Mouse (Mus musculus): ENCODE data around the gene Olfr65.

The Olfr65 gene

DNA sequence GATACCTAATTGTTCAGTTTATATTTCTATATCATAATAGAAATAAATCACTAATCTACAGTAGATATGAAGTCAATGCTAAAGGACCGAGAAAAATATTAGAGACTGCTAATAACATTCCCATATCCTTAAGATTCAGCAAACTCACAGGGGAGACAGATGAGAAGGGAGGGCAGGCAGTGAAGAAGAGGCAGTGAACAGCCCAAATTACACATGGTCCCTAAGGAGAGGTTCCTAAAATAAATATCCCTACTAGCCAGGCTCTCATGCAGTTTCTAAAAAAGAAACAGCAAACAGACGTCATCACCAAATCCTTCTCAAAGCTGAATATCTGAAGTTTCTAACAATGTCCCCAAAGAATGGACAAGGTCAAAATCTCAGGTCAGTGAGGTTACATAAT lies at the start of gene Olfr65:
Olfr65 (plus strand) TSS at position 301 of the 400 bp plus-strand sequence.
- no peak for DNase-seq (ENCODE audit: low read depth)

DNA sequence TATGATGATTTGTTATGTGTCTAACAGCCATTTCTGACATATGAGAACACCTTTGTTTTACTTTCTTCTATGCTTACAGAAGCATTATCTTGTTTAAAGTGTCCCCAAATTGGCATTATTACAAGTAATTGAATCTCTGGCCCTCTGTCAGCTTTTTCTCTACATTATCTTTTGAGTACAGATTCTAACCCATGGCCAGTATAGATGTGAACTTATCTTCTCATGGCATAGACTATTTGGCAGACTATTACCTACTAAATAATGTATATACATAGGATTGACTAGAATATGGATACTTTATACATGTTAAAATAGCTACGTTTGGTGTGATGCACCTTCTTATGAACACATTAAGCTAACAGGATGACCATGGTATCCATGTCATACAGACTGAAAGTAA lies 48.6 kb upstream of the Olfr65 start:
- DNase-seq (ENCODE audit: low read depth) = no peak

DNA sequence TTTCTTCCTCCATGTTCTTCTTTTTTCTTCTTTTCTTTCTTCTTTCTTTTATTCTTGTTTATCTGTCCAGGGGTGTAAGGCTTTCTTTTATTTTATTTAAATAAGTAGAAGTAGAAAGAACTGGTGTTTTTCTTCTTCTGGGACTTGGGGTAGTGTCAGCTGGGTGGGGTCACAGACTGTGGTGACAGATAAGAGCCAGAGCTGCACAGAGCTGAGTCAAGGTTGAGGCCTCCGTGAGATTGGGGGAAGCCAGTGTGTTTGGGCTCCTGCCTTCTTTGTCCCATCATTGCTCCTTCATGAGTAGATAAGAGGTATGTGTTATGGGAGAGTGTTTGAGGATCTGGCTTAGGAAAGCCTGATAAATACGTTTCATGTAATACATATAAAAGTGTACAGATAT lies 44.2 kb upstream of the Olfr65 start:
- DNase-seq (ENCODE audit: low read depth) = peak; percentile 69

DNA sequence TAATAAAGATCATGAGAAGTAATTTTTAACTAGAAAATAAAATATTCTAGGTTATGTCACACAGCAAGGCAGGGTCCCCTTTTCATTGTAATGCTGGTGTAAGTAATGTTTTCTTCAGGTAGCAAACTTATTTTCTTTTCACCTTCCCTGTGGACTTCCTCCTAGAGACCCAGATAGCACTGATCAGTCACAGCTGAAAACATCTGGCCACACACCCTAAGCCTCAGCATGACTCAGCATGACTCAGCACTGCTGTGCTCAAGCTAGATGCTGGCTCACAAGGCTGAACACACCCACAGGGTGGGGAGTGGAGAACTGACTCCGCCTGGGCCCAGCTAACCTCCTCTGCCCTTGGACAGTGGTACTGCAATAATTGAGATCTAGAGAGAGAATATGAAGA lies 42.4 kb upstream of the Olfr65 start:
- peak; percentile 96 for DNase-seq (ENCODE audit: low read depth)

DNA sequence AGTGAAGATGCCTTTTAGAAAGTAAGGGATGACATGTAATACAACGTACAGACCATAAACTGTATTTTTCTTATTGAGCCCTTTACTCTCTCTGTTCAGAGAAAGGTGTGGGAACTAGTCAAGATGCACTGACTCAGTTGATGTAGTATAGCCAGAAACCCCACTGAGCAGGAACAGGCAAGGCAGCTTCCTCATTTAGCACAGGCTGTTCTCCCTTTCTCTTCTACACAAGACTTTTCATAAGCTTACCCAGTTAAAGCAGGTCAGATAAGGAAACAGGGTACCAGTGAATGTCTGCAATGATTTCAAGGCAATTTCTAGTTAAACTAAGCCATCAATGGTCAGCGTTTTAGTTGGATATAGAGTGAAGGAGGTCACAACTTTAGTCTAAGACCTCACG lies 41.8 kb upstream of the Olfr65 start:
- peak; percentile 35 for DNase-seq (ENCODE audit: low read depth)

DNA sequence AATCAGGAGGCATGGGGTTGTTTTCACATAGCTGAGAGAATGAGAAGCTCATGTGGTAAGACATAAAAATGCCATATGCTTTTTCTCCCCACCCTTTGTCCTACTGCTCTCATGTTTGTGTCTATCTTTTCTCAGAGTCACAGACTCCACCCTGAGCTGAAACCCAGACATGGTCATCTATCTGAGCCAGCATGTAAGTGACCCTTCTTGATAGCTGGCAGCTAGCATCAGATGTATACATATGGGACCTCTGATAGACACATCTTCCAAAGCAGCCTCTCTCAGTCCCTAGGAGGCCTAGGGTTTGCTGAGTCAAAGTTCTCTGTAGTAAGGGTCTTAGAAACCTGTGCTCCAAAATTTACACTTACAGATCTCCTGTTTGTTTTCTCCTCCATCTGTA lies 37.6 kb upstream of the Olfr65 start:
- no peak for DNase-seq (ENCODE audit: low read depth)

DNA sequence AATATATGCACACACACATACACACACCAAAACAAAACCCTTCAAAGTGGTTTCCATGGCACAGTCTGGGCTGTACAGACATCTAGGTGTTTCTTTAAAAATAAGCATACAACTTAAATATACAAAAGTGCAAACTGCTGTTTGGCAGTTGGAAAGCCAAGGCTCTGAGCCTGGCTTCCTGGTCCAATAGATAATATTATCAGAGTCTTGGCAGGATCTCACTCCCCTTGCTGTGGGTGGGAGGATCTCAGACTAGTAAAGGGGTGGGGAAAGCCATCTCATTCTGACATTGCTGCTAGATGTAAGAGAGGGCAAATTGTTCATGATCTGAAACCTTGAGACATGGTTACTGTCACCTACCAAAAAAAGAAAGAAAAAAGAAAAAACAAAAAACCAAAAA lies 32.6 kb upstream of the Olfr65 start:
- peak; percentile 55 for DNase-seq (ENCODE audit: low read depth)

DNA sequence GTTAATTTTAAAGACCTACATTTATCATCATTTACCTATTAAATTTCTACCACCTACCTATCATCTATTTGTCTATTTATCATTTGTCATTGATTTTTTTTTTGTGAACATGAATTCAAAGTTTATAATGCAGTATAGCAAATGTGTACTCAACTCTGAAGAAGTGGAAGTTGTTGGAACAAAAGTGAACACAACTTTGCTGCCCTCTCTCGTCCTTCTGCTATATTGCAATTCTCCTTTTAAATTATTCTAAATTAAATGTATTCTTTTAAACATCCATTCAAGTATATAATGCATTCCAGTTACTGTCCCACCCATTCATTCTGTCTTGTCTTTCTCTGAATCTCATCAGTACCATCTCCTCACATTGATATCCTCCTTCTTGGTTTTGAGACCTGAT lies 30.2 kb upstream of the Olfr65 start:
- DNase-seq (ENCODE audit: low read depth) = peak; percentile 65

DNA sequence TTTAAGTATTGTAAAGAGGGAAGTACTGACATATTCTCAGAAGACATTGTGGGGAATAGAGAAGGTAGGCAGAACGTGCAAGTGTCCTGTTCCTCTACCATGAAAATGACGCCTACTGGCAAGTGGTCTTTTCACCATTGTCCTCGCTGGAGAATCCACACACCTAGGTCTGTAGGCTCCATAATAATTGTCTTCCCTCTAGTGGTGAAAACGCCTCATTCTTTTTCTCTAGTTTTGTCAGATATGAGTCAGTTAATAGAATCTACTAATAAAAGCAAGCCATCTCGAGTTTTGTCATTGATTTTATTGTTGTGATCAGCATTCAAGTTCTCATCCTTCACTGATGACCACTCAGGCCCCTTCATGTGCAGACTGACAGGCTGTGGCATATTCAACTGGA lies 28.8 kb upstream of the Olfr65 start:
- DNase-seq (ENCODE audit: low read depth) = peak; percentile 44

DNA sequence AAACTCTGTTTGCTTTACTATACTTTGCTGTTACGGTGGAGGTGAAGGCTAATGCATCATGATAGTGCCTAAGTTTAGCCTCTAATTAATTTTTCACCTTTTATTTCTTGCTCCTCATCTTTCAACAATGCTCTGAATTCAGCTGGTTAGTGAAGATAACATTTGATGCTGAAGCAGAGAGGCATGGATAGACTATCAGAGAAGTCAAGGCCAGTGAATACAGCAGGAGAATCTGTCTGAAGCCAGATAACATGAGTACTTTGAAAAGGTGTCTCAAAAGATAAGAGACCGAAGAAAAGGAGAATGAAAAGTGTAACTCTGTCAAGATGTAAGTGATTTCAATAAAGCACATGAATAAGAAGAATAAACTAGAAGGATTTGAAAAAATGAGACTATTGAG lies 26.2 kb upstream of the Olfr65 start:
- DNase-seq (ENCODE audit: low read depth) = no peak

DNA sequence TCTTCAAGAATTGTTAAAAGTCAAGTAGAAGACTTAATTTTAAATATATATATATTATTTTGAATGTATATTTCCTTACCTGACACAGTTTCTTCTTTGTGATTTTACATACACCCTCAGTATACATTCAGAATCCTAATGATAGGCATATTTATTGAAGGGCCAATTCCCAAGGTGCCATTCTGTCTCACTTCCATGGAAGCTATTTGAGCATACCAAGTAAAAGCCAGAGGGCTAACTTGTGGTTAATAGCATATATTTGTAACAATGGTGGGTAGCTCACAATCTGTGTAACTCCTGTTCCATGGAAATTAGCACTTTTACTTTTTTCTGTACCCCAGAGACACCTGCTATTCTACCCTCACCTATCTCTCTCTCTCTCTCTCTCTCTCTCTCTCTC lies 17.1 kb upstream of the Olfr65 start, which contains the start of gene Olfr66:
Olfr66 (minus strand) TSS at position 101 of the 400 bp plus-strand sequence.
- no peak for DNase-seq (ENCODE audit: low read depth)

DNA sequence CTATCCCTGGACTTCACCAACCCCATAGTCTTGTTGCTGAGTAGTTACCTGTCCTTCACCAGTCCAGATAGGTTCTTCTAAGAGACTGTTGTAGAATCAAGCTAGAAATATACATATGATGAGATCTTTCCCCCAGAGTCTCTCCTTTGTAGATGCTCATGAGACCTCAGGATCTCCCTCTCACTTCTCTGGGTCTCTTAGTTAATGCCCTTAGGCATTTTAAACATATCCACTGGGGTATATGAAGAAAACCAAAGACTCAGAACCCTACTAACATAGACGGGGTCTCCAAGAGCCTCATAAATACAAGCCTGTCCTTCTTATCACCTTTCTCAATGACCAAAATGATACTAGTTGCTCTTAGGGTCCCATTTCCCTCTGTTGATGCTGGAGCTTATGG lies 8.9 kb upstream of the Olfr65 start, which contains the start of gene Olfr64:
Olfr64 (minus strand) TSS at position 101 of the 400 bp plus-strand sequence.
- no peak for DNase-seq (ENCODE audit: low read depth)

DNA sequence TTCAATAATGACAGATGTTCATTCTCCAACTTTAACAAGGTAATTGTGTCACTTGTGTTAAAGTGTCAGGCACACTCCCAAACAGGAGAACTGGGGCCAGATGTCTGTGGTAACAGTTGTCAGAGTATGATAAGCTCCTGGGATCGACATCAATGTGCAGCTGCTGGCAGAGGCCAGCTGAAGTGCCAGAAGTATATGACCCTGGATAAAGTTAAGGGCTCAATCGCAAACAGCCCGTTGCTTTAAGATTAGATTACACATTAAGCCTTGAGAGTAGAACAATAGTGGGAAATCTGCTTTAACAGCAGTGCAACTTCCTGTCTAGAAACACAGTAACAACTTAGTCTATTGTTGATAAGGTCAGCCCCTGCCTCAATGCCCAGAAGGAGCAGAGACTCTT lies 6.8 kb downstream of the Olfr65 start:
- peak; percentile 92 for DNase-seq (ENCODE audit: low read depth)

DNA sequence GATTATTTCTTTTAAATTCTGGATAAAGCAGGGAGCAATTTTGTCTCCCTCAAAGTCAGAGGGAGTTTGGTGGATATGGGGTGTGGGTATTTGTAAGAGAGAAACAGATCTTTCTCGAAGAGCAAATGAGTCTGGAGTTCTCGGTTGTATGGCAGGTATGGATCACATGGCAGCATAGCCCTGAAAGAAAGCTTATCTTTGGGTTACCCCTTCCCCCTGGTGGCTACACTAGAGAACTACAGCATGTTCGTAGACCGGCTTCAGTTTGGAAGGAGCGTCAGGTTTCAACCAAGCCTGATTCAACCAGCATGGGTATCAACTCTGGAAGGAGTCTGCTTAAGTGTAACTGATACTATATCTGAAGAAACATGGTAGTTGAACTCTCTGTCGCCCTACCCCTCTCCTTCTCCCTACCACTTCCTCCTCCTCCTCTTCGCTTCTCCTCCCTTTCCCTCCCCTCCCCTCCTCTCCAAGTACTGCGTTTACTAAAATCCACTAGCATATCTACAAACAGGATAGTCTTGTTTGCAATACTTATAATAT lies 9.8 kb downstream of the Olfr65 start:
- DNase-seq (ENCODE audit: low read depth) = peak; percentile 70

DNA sequence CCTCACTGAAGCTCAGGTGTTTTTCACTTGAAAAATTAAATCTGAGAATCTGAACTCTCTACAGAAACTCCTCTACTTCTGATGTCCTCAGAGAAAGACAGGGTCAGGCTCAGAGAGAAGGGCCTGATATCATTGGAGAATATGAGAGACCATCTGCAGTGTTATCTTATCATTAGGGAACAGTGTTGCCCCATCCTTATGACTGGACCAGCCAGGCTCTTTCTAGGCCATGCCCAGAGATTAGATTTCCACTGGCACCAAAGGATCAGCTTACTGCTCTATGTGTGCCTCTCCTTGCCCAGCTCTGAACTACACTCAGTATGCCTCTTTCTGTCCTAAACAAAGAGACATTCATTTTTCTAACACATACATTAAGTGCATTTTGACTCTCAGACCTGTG lies 12.1 kb downstream of the Olfr65 start:
- no peak for DNase-seq (ENCODE audit: low read depth)

DNA sequence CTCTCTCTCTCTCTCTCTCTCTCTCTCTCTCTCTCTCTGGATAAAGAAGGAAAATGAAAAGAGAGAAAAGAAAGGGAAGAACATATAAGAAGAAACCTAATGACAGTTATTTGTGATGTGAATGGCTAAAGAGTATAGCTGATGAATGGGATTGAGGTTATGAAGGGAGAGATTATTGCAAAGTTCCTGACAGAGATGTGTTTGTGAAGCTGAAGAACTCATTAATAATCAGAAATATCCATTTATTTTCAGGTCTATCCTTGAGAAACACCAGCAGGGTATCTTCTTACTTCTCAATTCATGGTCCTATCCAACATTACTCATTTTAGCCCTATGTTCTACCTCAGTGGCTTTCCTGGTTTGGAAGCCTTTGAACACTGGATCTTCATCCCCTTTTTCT lies 25.2 kb downstream of the Olfr65 start, which contains the start of gene Olfr631:
Olfr631 (plus strand) TSS at position 301 of the 400 bp plus-strand sequence.
- DNase-seq (ENCODE audit: low read depth) = no peak

DNA sequence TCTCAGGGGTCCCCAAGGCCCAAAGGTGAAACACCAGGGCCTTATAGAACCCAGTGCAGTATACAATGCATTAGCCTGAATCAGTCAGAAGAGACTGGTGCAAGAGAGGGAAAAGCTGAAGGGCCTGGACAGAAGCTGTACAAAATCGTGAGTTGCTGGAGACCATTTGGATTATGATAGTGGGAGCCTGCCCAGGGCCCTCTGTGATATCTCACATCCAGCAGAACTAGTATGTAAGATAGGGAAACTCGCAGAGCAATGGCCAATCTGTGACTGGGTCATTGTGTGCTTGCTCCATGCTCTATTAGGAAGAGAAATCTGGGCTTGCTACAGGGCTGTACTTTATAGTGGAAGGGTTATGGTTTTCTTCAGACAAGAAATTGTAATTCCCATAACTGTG lies 31.0 kb downstream of the Olfr65 start, which contains the start of gene Olfr632:
Olfr632 (plus strand) TSS at position 84 of the 400 bp plus-strand sequence.
- DNase-seq (ENCODE audit: low read depth) = no peak

DNA sequence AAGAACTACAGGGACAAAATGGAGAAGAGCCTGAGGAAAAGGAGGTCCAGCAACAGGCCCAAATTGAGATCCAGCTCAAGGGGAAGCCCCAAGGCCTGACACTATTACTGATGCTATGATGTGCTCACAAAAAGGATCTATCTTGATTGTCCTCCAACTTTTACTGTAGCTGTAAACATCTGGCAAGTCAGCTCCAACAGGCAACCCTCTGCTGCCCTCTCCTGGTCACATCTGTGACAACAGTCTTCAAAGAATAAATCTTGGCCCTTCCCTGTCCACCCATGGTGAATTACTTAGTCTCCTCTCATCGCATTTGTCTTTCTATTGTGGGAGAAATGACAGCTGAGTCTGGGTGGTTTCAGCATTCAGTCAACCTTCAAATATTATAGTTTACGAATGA lies 39.4 kb downstream of the Olfr65 start:
- DNase-seq (ENCODE audit: low read depth) = peak; percentile 84

DNA sequence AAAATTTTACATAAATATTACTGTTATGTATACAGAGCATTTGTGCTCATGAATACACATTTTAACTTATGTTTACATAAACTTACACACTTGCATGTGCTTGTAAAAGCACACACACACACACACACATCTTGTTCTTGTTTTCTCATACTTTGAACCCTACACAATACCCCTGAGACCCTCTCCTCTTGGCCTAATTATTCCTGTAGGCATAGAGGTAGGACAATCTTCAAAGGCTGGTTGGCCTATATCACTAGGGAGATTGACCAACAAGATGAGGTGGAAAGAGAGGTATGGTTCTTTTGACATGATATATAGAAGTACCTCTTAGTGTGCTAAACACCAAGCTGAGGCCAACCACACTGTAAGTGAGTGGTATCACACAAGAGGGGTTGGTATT lies 40.9 kb downstream of the Olfr65 start, which contains the start of gene Olfr633:
Olfr633 (plus strand) TSS at position 301 of the 400 bp plus-strand sequence.
- DNase-seq (ENCODE audit: low read depth) = no peak
